In genomic region chr1:61377070-61377469, GRCm38 (mm10) we compare ENCODE assay signal across 8 mouse cellular contexts.
DNase-seq lines count a peak whose midpoint lies in the region; ATAC-seq and TF ChIP-seq lines count a peak whose summit lies in the region.

No protein-coding gene starts in this region.

- H3K9me3 ChIP-seq in heart, embryonic 11.5 days (replicated peaks; ENCODE audit: control insufficient read depth, low read length): no peaks in the 10 kb centered on the region
- no peaks in the 10 kb centered on the region for H3K9me3 ChIP-seq in kidney, embryonic 14.5 days (ENCODE audit: control insufficient read depth, low read length)
- H3K9me3 ChIP-seq in liver, embryonic 14.5 days (ENCODE audit: control insufficient read depth, low read length): no peaks in the 10 kb centered on the region
- H3K9me3 ChIP-seq in neural tube, embryonic 13.5 days: no peaks in the 10 kb centered on the region

- no peak overlapping the region for H3K27ac ChIP-seq in heart, embryonic 11.5 days (ENCODE audit: low read depth, low read length)
- no peak overlapping the region for H3K27ac ChIP-seq in kidney, embryonic 14.5 days (ENCODE audit: low read depth, low read length)
- no peak overlapping the region for H3K27ac ChIP-seq in liver, embryonic 14.5 days
- H3K27ac ChIP-seq in neural tube, embryonic 13.5 days (replicated peaks): 0 out of 2 replicates have a peak overlapping the region, but pooled peaks have one; percentile 14

- no peak for TF ChIP-seq EP300 in liver, embryonic 14.5 days (IDR thresholded peaks at IDR 0.05; ENCODE audit: low read depth)

- peak; percentile 79 for TF ChIP-seq CTCF in liver, embryonic 14.5 days (IDR thresholded peaks at IDR 0.05; ENCODE audit: low read depth)

- no peaks in the 10 kb centered on the region for H3K36me3 ChIP-seq in heart, embryonic 11.5 days (ENCODE audit: control insufficient read depth, insufficient read depth, low read length)
- H3K36me3 ChIP-seq in kidney, embryonic 14.5 days (ENCODE audit: control insufficient read depth, insufficient read depth, low read length): no peaks in the 10 kb centered on the region
- no peaks in the 10 kb centered on the region for H3K36me3 ChIP-seq in liver, embryonic 14.5 days (replicated peaks; ENCODE audit: control insufficient read depth, insufficient read depth, low read depth)
- no peaks in the 10 kb centered on the region for H3K36me3 ChIP-seq in neural tube, embryonic 13.5 days

- WGBS in heart, embryonic 11.5 days (ENCODE audit: insufficient replicate concordance): 2% methylated on average over 7 of the region's 7 CpGs
- 3% methylated on average over 7 of the region's 7 CpGs for WGBS in kidney, embryonic 14.5 days
- 3% methylated on average over 7 of the region's 7 CpGs for WGBS in liver, embryonic 14.5 days (ENCODE audit: insufficient replicate concordance)
- 1% methylated on average over 7 of the region's 7 CpGs for WGBS in neural tube, embryonic 13.5 days

- H3K4me1 ChIP-seq in heart, embryonic 11.5 days (ENCODE audit: control insufficient read depth, insufficient read depth, low read length): no peaks in the 10 kb centered on the region; the same call in 1 of the 2 replicates
- H3K4me1 ChIP-seq in kidney, embryonic 14.5 days (ENCODE audit: control insufficient read depth, insufficient read depth, low read length): no peaks in the 10 kb centered on the region
- H3K4me1 ChIP-seq in liver, embryonic 14.5 days (replicated peaks; ENCODE audit: control insufficient read depth in 2 of 2, insufficient read depth in 2 of 2, low read length in 1 of 2): peaks cover 0 to 23% of the 10 kb centered on the region in 2 experiments; a peak in 2 of 4 replicates
- peaks cover 35% of the 10 kb centered on the region for H3K4me1 ChIP-seq in neural tube, embryonic 13.5 days (replicated peaks)

- H3K4me2 ChIP-seq in heart, embryonic 11.5 days: peak overlapping the region; percentile 55
- H3K4me2 ChIP-seq in kidney, embryonic 14.5 days (replicated peaks; ENCODE audit: low read depth, low read length): 0 out of 2 replicates have a peak overlapping the region, but pooled peaks have one; percentile 12
- peak overlapping the region; percentile 55 for H3K4me2 ChIP-seq in liver, embryonic 14.5 days (ENCODE audit: low read depth)
- 0 out of 2 replicates have a peak overlapping the region, but pooled peaks have one; percentile 27 for H3K4me2 ChIP-seq in neural tube, embryonic 13.5 days

- no peak overlapping the region for H3K4me3 ChIP-seq in heart, embryonic 11.5 days (ENCODE audit: low read depth, low read length)
- no peak overlapping the region; the same call in 1 of the 2 replicates for H3K4me3 ChIP-seq in kidney, embryonic 14.5 days (ENCODE audit: low read length)
- no peak overlapping the region for H3K4me3 ChIP-seq in liver, embryonic 14.5 days (ENCODE audit: insufficient read depth in 1 of 2, low read depth in 2 of 2, low read length in 2 of 2)
- H3K4me3 ChIP-seq in neural tube, embryonic 13.5 days: no peak overlapping the region

- no peak for ATAC-seq in heart, embryonic 11.5 days (replicated peaks; ENCODE audit: insufficient number of reproducible peaks, low FRiP score, low TSS enrichment)
- ATAC-seq in kidney, embryonic 14.5 days (ENCODE audit: low FRiP score, low TSS enrichment): no peak
- no peak for ATAC-seq in liver, embryonic 14.5 days (ENCODE audit: insufficient read depth)
- peak; percentile 25; the same call in 1 of the 2 replicates for ATAC-seq in neural tube, embryonic 13.5 days (ENCODE audit: low read depth)

- H3K27me3 ChIP-seq in heart, embryonic 11.5 days (ENCODE audit: control insufficient read depth, insufficient read depth, low read length): no peaks in the 10 kb centered on the region
- no peaks in the 10 kb centered on the region for H3K27me3 ChIP-seq in kidney, embryonic 14.5 days (ENCODE audit: control insufficient read depth, insufficient read depth, low read length)
- no peaks in the 10 kb centered on the region for H3K27me3 ChIP-seq in liver, embryonic 14.5 days (ENCODE audit: control insufficient read depth, insufficient read depth, low read length)
- H3K27me3 ChIP-seq in neural tube, embryonic 13.5 days: no peaks in the 10 kb centered on the region; the same call in 1 of the 2 replicates

- DNase-seq in CD4-positive helper T cell, adult 2 months (ENCODE audit: low read depth, low spot score): peak; percentile 59
- DNase-seq in adrenal gland, adult 2 months: peak; percentile 63
- DNase-seq in embryo, embryonic 11.5 days (ENCODE audit: low read depth, low spot score): peak; percentile 77
- DNase-seq in liver, embryonic 14.5 days (ENCODE audit: low read depth in 3 of 3, low spot score in 3 of 3): peak in 2 of 3 experiments; percentile 40 to 43
- peak; percentile 20 to 42 for DNase-seq in thymus, postnatal 36 days

- no peak overlapping the region for H3K9ac ChIP-seq in heart, embryonic 11.5 days (ENCODE audit: low read depth, low read length)
- no peak overlapping the region for H3K9ac ChIP-seq in kidney, embryonic 14.5 days (ENCODE audit: low read depth, low read length)
- no peak overlapping the region for H3K9ac ChIP-seq in liver, embryonic 14.5 days (replicated peaks)
- H3K9ac ChIP-seq in neural tube, embryonic 13.5 days: no peak overlapping the region; the same call in 1 of the 2 replicates
